Mouse (Mus musculus) midbrain, embryonic 14.5 days (tissue): ENCODE results near the gene Ppfia1. TPM values are rescaled to one million over a fixed set of nuclear protein-coding genes. Genes with fewer than 3 reads are reported as not detected.

Experiments used
- ATAC-seq: fragments of 200-750 bp; cut with Nextera tagmentation; 2 replicates; pipeline ENCODE4 v1.8.0; 2017; ENCODE audit warnings: moderate number of reproducible peaks, moderate library complexity; ENCODE audit not compliant: low FRiP score, low TSS enrichment
- DNase-seq: peaks from one replicate; pipeline ENCODE4 v3.0.0-alpha.2; 2015
- H3K27ac ChIP-seq: fragments of 300-500 bp; sonication (generic); replicated peaks from 2 replicates; pipeline ENCODE4 v1.5.1; 2014; ENCODE audit warnings: mild to moderate bottlenecking, low read depth, low read length, moderate library complexity
- H3K27me3 ChIP-seq: fragments of 300-500 bp; sonication (generic); 2 replicates; pipeline ENCODE4 v1.6.1; 2014; ENCODE audit warnings: low read length, control low read depth, mixed read lengths; ENCODE audit not compliant: control insufficient read depth, insufficient read depth
- H3K36me3 ChIP-seq: fragments of 300-500 bp; sonication (generic); 2 replicates; pipeline ENCODE4 v1.6.1; 2014; ENCODE audit warnings: low read length, control low read depth; ENCODE audit not compliant: control insufficient read depth, insufficient read depth
- H3K4me1 ChIP-seq: fragments of 300-500 bp; sonication (generic); 2 replicates; pipeline ENCODE4 v1.6.1; 2014; ENCODE audit warnings: mild to moderate bottlenecking, antibody characterized with exemption, low read length, control low read depth; ENCODE audit not compliant: control insufficient read depth, insufficient read depth
- H3K4me2 ChIP-seq: fragments of 300-500 bp; sonication (generic); 2 replicates; pipeline ENCODE4 v1.6.1; 2014; ENCODE audit warnings: mild to moderate bottlenecking, low read length, moderate library complexity
- H3K4me3 ChIP-seq: fragments of 300-500 bp; sonication (generic); replicated peaks from 2 replicates; pipeline ENCODE4 v1.5.1; 2014; ENCODE audit warnings: low read depth, low read length
- H3K9ac ChIP-seq: fragments of 300-500 bp; sonication (generic); replicated peaks from 2 replicates; pipeline ENCODE4 v1.6.1; 2014; ENCODE audit warnings: mild to moderate bottlenecking, low read length, moderate library complexity
- H3K9me3 ChIP-seq: fragments of 300-500 bp; sonication (generic); 2 replicates; pipeline ENCODE4 v1.6.1; 2016; ENCODE audit warnings: low read length, control low read depth, mixed read lengths; ENCODE audit not compliant: control insufficient read depth
- WGBS: fragments of 180-500 bp; shearing (Covaris S2); extraction: QIAGEN DNeasy Blood & Tissue Kit; methylation state at CpG from one replicate; pipeline ENCODE4 v1.1.7; 2014; 5-methylcytosine and 5-hydroxymethylcytosine counted together
- polyA plus RNA-seq: library from polyadenylated mRNA; unstranded; fragments of >200 nt; fragmentation: Nextera tagmentation; extraction: Ambion mirVana; gene quantifications from 2 replicates; pipeline ENCODE4 v1.2.1, GENCODE M21; 2014

Gene Ppfia1
- polyA plus RNA-seq, 1 experiment from 2014 or later = 33.3 TPM

DNA sequence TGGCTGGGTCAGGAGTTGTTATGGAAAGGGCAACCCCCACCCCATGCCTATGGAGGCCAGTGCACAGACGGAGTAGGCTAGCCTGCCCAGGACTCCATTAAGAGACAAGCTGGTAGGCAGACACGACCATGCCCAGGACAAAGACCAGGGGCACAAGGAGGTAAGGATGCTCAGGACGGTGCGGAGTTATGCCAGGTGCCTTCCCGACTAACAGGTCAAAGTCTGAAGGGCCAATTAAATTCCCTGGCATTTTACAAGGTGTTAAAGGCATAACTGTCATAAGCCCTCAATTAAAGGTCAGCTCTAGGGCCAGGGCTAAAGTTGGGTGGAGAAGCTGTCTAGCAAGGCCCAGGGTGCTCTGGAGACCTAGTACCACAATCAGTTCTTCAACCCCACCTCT is 84.8 kb downstream of the Ppfia1 start:
- WGBS = 92% methylated on average over 5 of the region's 5 CpGs
- H3K4me2 ChIP-seq = peak overlapping the region; percentile 91
- ATAC-seq = no peak

DNA sequence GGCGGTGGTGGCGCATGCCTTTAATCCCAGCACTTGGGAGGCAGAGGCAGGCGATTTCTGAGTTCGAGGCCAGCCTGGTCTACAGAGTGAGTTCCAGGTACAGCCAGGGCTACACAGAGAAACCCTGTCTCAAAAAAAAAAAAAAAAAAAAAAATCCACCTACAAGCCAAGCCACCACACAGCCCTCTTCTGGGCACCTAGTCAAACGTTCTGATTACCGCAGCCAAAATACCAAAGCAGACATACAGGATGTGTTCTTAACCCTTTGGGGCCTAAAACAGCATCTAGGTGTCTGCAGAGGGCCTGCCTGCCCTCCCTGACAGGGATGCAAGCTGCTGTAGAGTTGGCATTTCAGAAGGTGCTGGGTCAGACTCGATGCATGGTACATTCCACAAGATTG is 91.0 kb downstream of the Ppfia1 start:
- DNase-seq (no peak), ATAC-seq (no peak)
- Histone ChIP-seq H3K4me2 (no peak overlapping the region), H3K9me3 (no peaks in the 10 kb centered on the region), H3K9ac (no peak overlapping the region), H3K4me1 (no peaks in the 10 kb centered on the region), H3K36me3 (peaks cover 83% of the 10 kb centered on the region), H3K4me3 (no peak overlapping the region), H3K27ac (no peak overlapping the region), H3K27me3 (no peaks in the 10 kb centered on the region)
- WGBS = 93% methylated on average over 7 of the region's 7 CpGs

More for the DNA sequence above, 84.8 kb downstream of the Ppfia1 start:
- H3K4me1 ChIP-seq = peaks cover 14% of the 10 kb centered on the region; the same call in 1 of the 2 replicates
- H3K27ac ChIP-seq = no peak overlapping the region
- H3K27me3 ChIP-seq = no peaks in the 10 kb centered on the region
- no peak overlapping the region for H3K9ac ChIP-seq
- peaks cover 21% of the 10 kb centered on the region for H3K36me3 ChIP-seq
- H3K4me3 ChIP-seq = no peak overlapping the region
- no peak for DNase-seq
- H3K9me3 ChIP-seq = no peaks in the 10 kb centered on the region

DNA sequence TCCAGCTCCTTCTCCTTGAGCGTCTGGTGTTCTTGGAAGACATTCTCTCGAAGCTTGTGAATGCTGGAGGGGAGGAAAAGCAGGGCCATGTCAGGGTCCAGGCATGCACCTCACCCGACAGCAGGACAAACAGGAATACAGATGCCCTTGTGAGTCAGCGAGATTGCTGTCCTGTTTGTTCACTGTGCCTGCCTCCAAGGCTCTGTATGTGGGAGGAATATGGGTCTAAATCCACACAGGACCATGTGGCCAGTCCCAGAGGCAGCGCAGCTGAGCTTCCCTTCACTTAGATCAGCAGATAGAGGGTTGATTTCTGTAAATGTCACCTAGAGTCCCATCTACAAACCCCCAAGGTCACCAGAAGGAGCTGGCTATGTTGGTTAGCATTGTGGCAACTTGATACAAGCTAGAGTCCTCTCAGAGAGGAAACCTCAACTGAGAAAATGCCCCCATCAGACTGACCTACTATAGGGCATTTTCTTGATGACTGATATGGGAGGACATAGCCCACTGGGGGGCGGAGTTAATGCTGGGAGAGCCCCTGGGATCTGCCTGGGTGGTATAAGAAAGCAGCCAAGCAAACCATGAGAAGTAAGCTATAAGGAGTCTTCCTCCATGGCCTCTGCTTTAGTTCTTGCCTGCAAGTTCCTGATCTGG is 92.2 kb downstream of the Ppfia1 start:
- no peak for DNase-seq
- Histone ChIP-seq H3K4me2 (no peak overlapping the region), H3K27ac (no peak overlapping the region), H3K9me3 (no peaks in the 10 kb centered on the region), H3K27me3 (no peaks in the 10 kb centered on the region), H3K4me1 (no peaks in the 10 kb centered on the region), H3K36me3 (peaks cover 95% of the 10 kb centered on the region), H3K4me3 (no peak overlapping the region), H3K9ac (no peak overlapping the region)
- 96% methylated on average over 6 of the region's 6 CpGs for WGBS
- ATAC-seq = no peak

DNA sequence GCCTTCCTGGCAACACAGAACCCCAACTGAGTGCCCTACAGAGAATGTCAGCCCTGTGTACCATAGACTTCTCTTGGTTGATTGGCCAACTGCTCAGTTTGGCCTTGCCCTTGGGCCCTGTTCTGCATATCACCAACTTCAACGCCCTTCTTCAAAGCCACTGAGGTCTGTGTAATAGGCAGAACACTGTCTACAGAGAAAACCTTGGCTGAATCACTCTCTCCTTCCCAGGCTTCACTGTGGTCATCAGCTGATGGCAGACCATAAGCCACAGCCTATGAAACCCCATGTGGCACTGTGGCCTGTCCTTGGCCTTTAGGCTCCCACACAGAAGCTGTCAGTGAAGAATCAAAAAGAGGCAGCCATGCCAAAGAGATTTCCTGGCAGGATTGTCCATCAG is 94.6 kb downstream of the Ppfia1 start:
- 89% methylated on average over 1 of the region's 1 CpGs for WGBS
- H3K36me3 ChIP-seq = peaks cover 100% of the 10 kb centered on the region
- H3K4me3 ChIP-seq = no peak overlapping the region
- no peak overlapping the region for H3K9ac ChIP-seq
- ATAC-seq (no peak), DNase-seq (no peak)
- H3K4me1 ChIP-seq = no peaks in the 10 kb centered on the region
- H3K27ac ChIP-seq = no peak overlapping the region
- no peaks in the 10 kb centered on the region for H3K27me3 ChIP-seq
- H3K9me3 ChIP-seq = no peaks in the 10 kb centered on the region
- H3K4me2 ChIP-seq = no peak overlapping the region

DNA sequence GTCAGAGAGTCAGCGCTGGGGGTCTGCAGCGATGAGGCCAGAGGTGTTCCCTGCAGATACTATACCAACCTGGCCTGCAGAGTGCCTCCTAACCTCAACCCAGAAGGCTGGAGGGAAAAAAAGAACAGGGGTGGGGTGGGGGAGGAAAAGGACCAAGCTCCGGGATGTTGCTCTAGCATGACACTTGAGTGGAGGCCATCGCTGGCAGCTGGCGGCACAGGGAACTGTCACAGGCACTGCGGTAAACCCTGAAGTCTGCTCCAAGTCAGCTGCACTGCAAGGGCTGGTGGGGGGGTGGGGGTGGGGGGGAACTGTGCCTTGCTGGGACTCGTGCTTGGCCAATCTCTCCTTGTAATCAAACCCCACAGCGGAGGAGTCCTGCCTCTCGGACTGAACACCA is 102.9 kb downstream of the Ppfia1 start:
- Histone ChIP-seq H3K27me3 (no peaks in the 10 kb centered on the region), H3K4me2 (no peak overlapping the region), H3K4me3 (no peak overlapping the region), H3K4me1 (no peaks in the 10 kb centered on the region), H3K27ac (no peak overlapping the region), H3K9me3 (no peaks in the 10 kb centered on the region), H3K36me3 (peaks cover 99% of the 10 kb centered on the region), H3K9ac (no peak overlapping the region)
- DNase-seq = no peak
- ATAC-seq = no peak
- WGBS = 92% methylated on average over 9 of the region's 9 CpGs

DNA sequence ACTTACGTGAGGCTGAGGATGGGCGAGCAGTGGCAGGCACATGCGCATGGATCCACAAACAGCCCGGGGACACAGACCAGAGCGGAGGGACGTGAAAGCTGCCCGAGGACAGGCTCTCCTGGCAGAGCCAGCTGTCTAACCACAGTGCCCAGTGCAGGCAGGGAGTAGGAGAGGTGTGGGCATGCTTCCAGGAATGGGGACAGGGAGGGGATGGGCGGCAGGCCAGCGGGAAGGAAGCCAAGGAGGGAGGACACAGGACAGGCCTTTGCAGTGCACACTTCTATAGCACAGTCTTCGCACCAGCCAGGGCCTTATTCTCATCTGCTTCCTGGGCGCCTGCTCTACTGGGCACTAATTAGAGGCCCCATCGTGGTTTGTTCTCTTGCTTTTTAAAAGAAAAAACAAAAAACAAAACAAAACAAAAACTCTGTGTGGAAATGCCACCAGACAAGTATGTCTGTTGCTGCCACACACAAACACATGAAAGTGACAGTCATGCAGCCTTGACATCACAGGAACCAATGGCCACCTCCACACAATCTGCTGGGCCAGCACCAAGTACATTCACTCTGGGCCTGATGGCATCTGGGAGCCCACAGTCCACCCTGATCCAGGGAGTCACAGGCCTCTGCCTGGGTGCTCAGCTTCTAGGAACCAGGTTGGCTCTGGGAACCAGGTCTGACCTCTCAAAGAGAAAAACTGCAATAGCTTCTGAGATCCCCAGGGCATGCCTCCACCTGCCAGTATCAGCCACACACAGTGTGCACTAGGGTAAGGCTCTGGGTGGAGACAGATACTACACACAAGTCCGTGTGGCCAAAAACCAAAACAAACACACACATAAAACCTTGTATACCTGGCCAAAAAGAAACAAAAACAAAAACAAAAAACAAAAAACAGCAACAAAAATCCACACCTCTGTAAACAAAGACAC is 103.6 kb downstream of the Ppfia1 start:
- H3K36me3 ChIP-seq = peaks cover 99% of the 10 kb centered on the region
- 92% methylated on average over 13 of the region's 13 CpGs for WGBS
- peak; percentile 74 for DNase-seq
- H3K9me3 ChIP-seq = no peaks in the 10 kb centered on the region
- no peak overlapping the region for H3K9ac ChIP-seq
- no peaks in the 10 kb centered on the region for H3K4me1 ChIP-seq
- peak; percentile 48; the same call in 1 of the 2 replicates for ATAC-seq
- H3K4me3 ChIP-seq = no peak overlapping the region
- no peak overlapping the region for H3K4me2 ChIP-seq
- no peak overlapping the region for H3K27ac ChIP-seq
- no peaks in the 10 kb centered on the region for H3K27me3 ChIP-seq

DNA sequence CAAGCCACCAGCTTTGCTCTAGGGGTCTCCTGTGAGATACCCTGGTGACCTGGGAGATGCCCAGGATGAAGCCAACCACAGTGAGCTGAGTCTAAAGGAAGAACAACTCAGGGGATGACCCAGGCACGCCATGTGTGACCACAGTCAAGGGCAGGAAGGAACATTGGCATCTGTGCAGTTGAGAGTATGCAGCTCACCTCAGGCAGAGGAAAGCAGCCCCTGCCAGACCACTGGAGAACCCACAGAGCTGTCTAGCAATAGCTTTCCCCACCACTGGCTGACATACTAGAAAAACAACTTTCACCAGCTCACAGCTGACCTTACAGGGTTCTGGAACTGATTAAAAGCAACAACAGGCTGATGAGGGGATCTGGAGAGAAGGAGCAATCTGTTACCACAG is 105.3 kb downstream of the Ppfia1 start:
- Histone ChIP-seq H3K9me3 (no peaks in the 10 kb centered on the region), H3K4me2 (no peak overlapping the region), H3K4me3 (no peak overlapping the region), H3K4me1 (no peaks in the 10 kb centered on the region), H3K36me3 (peaks cover 92% of the 10 kb centered on the region), H3K27ac (no peak overlapping the region), H3K27me3 (no peaks in the 10 kb centered on the region), H3K9ac (no peak overlapping the region)
- WGBS = 100% methylated on average over 1 of the region's 1 CpGs
- DNase-seq (no peak), ATAC-seq (no peak)

DNA sequence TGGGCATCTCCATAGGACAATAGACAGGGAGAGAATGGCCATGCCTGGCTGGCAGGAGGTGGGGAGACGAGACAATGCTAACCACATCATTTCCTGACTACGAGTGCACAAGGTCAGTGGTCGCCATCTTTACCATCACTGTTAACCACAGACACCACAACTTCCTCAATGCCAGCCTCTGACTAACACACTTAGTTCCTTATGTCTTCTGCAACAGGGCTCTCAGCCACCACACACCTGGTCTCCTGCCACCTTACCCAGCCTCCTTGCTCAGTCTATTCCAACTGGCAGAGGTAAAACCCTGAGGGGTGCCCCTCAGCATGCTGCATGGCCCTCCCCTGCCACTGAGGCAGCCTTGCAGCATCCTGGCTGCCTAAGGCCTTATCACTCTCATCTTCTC is 106.4 kb downstream of the Ppfia1 start:
- 87% methylated on average over 3 of the region's 3 CpGs for WGBS
- no peak for DNase-seq

More for the DNA sequence above, 106.4 kb downstream of the Ppfia1 start:
- H3K4me1 ChIP-seq = no peaks in the 10 kb centered on the region
- no peak overlapping the region for H3K4me3 ChIP-seq
- H3K27ac ChIP-seq = no peak overlapping the region
- peaks cover 82% of the 10 kb centered on the region for H3K36me3 ChIP-seq
- no peak for ATAC-seq
- H3K4me2 ChIP-seq = no peak overlapping the region
- no peaks in the 10 kb centered on the region for H3K9me3 ChIP-seq
- no peak overlapping the region for H3K9ac ChIP-seq
- no peaks in the 10 kb centered on the region for H3K27me3 ChIP-seq
